Mouse (Mus musculus): ENCODE results near the gene Dapk2. TPM values are rescaled to one million over a fixed set of nuclear protein-coding genes. Genes with fewer than 3 reads are reported as not detected.

The Dapk2 gene
- polyA plus RNA-seq, 1 experiment from 2014 or later: 1.5 TPM

DNA sequence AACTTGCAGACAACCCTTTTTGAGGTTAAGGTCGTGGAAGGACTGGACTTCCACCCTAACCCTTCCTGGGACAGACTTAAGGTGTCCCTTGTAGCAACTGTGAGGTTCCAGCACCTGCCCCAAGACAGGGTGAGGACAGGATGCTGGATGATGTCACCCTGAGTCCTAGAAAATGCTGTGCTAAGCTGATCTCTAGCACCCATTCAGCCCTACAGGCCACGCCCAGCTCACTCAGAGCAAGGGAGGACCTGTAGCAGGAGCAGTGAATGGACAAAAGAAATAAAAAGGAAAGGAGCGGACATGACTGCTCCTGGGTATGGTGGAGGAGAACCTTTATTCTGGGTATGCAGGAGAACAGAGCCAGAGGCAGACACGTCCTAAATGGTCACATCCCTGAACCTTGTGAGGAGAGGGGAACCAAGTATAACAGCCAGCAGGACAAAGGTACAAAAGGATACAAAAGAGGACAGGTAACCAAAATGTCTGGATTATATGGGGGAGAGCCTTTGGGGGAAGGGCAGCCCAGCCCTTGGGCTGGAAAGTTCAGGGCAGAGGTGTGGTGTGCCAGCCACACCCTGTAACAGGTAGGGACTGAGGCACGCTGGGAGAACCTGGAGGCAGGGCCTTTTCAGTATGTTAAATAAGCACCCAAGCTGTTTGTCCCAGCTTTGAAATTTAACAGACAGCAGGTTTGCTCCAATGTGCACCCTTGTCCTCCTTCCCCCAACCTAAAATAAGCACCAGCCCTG lies 67.9 kb downstream of the Dapk2 start:
- no peaks in the 10 kb centered on the region for H3K4me1 ChIP-seq (replicated peaks)
- H3K4me2 ChIP-seq: no peak overlapping the region
- H3K9ac ChIP-seq: no peak overlapping the region
- ATAC-seq (ENCODE audit: low FRiP score): no peak
- H3K27me3 ChIP-seq: no peaks in the 10 kb centered on the region
- no peak overlapping the region for H3K27ac ChIP-seq
- no peak overlapping the region for H3K4me3 ChIP-seq
- H3K36me3 ChIP-seq: no peaks in the 10 kb centered on the region
- H3K9me3 ChIP-seq: no peaks in the 10 kb centered on the region
- WGBS: 74% methylated on average over 5 of the region's 5 CpGs

DNA sequence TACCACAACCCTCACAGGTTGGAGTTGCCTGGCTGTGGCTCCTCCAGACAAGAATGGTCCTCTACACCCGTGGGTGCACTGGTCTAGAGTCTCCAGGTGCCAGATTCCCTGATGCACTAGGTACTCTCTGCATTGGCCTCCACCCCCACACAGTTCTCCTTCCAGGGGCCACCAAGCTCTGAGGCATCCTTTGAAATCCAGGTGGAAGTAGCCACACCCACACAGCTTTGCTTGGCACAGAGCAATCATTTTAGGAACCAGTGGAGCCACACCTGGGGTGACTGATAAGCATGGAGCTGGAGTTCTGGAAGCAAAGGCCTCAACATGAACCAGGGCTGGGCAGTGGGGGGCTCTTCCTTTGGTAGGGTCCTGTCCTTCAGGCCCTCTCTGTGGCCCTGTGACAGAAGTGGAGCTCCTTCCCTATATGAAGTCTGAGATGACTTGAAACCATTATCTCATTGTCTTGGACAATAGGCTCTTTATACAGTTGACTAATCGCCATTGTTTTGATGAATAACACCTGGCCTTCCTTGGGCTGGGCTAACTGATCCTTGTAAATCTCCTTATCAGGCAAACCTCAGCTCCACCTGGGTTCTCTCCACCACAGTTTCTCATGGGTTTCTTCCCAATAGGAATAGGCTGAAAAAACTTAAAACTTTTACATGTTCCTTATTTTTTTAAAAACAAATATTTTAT lies 70.6 kb downstream of the Dapk2 start:
- H3K4me3 ChIP-seq: no peak overlapping the region
- 58% methylated on average over 2 of the region's 2 CpGs for WGBS
- H3K36me3 ChIP-seq: no peaks in the 10 kb centered on the region
- no peaks in the 10 kb centered on the region for H3K27me3 ChIP-seq
- no peak overlapping the region for H3K9ac ChIP-seq
- H3K4me2 ChIP-seq: no peak overlapping the region
- H3K4me1 ChIP-seq (replicated peaks): no peaks in the 10 kb centered on the region
- no peaks in the 10 kb centered on the region for H3K9me3 ChIP-seq
- no peak overlapping the region for H3K27ac ChIP-seq
- ATAC-seq (ENCODE audit: low FRiP score): no peak

DNA sequence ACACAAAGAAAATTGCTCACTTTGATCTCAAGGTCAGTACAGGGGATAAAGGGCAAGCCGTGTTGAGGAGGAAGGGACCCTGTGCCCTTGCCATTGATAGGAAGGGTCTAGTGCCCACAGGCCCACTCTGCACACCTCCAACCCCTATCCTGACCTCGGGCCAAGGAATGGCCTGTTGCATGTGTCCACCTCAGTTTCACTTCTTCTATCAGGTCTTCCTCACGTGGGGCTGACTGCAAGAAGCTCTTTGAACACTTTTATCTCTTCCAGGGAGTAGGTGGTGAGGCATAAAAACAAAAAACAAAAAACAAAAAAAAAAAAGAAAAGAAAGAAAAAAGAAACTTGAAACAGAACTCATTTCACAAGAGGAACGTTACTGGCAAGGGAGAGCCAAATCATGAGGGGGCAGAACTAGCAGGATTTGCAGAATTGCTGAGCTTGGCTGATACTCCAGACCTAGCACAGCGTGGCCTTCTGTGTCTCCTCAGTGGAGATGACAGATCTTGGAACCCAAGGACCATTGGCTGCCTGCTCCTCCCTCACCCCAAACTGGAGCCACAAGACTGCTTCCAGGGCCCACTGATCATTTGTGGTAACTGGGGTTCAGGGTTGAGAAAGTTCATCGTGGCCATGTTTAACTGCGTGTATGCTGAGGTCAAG lies 73.9 kb downstream of the Dapk2 start:
- H3K27me3 ChIP-seq: no peaks in the 10 kb centered on the region
- ATAC-seq (ENCODE audit: low FRiP score): no peak
- WGBS: 84% methylated on average over 7 of the region's 7 CpGs
- H3K4me2 ChIP-seq: no peak overlapping the region
- no peak overlapping the region for H3K27ac ChIP-seq
- no peak overlapping the region for H3K4me3 ChIP-seq
- H3K36me3 ChIP-seq: no peaks in the 10 kb centered on the region
- no peaks in the 10 kb centered on the region for H3K4me1 ChIP-seq (replicated peaks)
- no peak overlapping the region for H3K9ac ChIP-seq
- no peaks in the 10 kb centered on the region for H3K9me3 ChIP-seq

DNA sequence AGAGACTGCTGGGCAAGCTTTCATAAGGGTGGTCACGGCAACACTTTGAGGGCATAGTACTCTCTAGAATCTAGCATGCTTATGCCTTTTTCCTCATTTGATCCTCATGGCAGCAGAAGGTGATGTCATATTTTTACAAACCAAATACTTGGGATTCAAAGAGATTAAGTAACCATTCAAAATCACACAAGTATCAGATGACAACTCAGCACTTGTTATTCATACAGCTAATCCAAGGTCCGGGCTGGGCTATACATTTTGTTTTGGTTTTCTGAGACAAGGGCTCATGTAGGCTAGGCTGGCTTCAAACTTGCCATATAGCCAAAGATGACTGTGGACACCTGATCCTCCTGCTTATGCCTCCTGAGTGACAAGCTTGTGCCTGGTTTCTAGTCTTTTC lies 78.6 kb downstream of the Dapk2 start:
- Histone ChIP-seq H3K4me2 (no peak overlapping the region), H3K9me3 (no peaks in the 10 kb centered on the region), H3K27ac (no peak overlapping the region), H3K4me1 (replicated peaks) (no peaks in the 10 kb centered on the region), H3K9ac (no peak overlapping the region), H3K4me3 (no peak overlapping the region), H3K27me3 (no peaks in the 10 kb centered on the region), H3K36me3 (no peaks in the 10 kb centered on the region)
- no peak for ATAC-seq (ENCODE audit: low FRiP score)
- WGBS: 86% methylated on average over 2 of the region's 2 CpGs

DNA sequence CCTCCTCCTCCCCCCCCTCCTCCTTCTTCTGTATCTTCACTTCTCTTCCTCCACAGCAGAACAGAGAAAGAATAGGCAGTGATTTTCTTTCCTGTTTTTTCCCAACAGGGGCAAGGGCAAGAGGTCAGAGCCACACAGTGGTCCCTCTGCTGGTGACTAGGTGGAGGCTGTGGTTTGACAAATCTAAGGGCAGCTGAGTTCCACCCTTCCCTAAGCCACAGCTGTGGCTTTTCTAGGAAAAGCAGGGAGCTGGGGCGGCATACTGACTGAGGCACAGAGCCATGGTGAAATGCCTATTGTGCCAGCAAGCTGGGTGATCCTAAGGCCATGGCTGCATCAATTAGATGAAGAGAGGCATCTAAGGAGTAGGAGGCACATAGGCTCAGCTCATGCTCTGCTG lies 79.7 kb downstream of the Dapk2 start:
- no peak overlapping the region for H3K4me3 ChIP-seq
- H3K27me3 ChIP-seq: no peaks in the 10 kb centered on the region
- H3K4me1 ChIP-seq (replicated peaks): no peaks in the 10 kb centered on the region
- H3K36me3 ChIP-seq: no peaks in the 10 kb centered on the region
- no peak overlapping the region for H3K4me2 ChIP-seq
- H3K9me3 ChIP-seq: no peaks in the 10 kb centered on the region
- H3K9ac ChIP-seq: no peak overlapping the region
- WGBS: 59% methylated on average over 1 of the region's 1 CpGs
- no peak for ATAC-seq (ENCODE audit: low FRiP score)
- H3K27ac ChIP-seq: no peak overlapping the region

DNA sequence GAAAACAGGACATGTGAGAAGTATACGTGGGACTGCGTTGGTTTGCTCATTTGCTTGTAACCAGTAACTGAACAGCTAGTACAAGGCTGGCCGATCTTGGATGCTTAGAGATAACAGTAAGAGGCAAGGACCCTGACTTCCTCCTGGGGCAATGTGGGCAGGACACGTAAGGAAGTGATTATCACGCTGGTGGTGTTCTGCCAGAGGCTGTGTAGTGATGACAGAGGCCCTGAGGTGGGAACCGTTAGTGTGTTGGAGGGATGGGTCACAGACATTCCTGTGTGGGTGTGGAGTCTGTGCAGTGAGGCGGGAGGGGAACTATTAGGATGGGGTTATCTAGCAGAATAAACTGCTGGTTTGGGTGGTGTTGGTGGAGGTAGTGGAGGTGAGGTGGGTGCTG lies 81.2 kb downstream of the Dapk2 start:
- no peak overlapping the region for H3K4me2 ChIP-seq
- no peaks in the 10 kb centered on the region for H3K9me3 ChIP-seq
- ATAC-seq (ENCODE audit: low FRiP score): no peak

DNA sequence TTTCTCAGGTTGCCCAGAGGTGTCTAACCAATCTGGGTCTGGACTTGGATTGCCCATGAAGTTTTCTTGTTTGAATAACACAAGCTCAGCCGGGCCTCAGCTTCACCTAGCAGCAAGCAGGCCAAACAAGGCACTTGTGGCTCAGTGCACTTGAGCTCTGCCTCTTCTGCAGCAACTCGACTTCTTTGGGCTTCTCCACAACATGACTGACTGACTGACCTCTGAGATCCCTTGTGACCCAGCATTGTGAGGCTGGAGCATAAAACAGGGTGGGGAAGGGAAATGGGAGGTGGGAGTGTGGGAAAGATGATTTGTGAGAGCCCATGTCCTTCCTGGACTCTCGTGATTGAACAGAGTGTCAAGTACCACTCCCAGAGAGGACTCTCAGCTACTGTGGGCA lies 81.7 kb downstream of the Dapk2 start:
- Histone ChIP-seq H3K36me3 (no peaks in the 10 kb centered on the region), H3K9ac (no peak overlapping the region), H3K4me1 (replicated peaks) (no peaks in the 10 kb centered on the region), H3K4me2 (no peak overlapping the region), H3K9me3 (no peaks in the 10 kb centered on the region), H3K27ac (no peak overlapping the region), H3K4me3 (no peak overlapping the region), H3K27me3 (no peaks in the 10 kb centered on the region)
- 77% methylated on average over 3 of the region's 3 CpGs for WGBS
- no peak for ATAC-seq (ENCODE audit: low FRiP score)

More for the DNA sequence above, 81.2 kb downstream of the Dapk2 start:
- Histone ChIP-seq H3K36me3 (no peaks in the 10 kb centered on the region), H3K4me1 (replicated peaks) (no peaks in the 10 kb centered on the region), H3K9ac (no peak overlapping the region), H3K27me3 (no peaks in the 10 kb centered on the region), H3K4me3 (no peak overlapping the region), H3K27ac (no peak overlapping the region)
- WGBS: 82% methylated on average over 7 of the region's 7 CpGs

DNA sequence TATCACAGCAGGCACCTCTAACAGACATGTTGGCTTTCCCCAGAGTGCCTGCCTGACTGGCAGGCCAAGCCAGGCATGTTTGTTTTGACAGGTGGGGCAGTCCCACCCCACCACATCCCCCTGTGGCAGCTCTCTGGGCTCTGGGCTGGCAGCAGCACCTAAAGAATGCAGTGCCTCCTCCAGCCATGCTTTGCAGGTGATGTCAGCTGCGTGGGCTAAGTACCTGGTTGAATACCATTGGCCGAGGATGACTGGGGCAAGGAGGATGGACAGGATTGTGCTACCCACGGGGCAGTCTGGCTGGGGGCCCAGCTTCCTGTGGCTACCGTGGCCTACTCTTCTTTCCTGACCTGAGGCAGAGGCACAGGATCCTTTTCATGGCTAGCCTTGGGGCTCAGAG lies 82.5 kb downstream of the Dapk2 start:
- no peak for ATAC-seq (ENCODE audit: low FRiP score)
- no peak overlapping the region for H3K4me2 ChIP-seq

DNA sequence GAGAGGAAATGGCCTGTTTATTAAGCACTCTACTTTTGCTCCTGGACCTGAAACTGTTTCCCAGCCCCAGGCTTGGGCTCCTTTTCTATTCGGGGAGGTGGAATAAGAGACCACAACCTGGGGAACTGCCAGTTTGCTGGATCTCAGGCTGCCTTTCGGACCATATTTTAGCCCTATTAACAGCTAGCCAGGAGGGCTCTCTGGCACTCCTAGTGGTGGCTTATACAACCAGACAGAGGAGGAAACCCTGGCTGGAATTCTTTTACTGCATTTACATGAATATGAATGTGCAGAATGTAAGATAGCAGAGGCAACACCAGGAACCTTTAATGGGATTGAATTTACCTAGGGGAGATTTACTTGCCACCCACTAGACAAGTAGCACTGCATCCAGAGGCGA lies 83.0 kb downstream of the Dapk2 start:
- Histone ChIP-seq H3K9me3 (no peaks in the 10 kb centered on the region), H3K9ac (no peak overlapping the region), H3K36me3 (no peaks in the 10 kb centered on the region), H3K27me3 (no peaks in the 10 kb centered on the region), H3K27ac (no peak overlapping the region), H3K4me3 (no peak overlapping the region), H3K4me1 (replicated peaks) (no peaks in the 10 kb centered on the region), H3K4me2 (no peak overlapping the region)
- no peak for ATAC-seq (ENCODE audit: low FRiP score)
- 53% methylated on average over 3 of the region's 3 CpGs for WGBS

More for the DNA sequence above, 82.5 kb downstream of the Dapk2 start:
- WGBS: 71% methylated on average over 4 of the region's 4 CpGs
- no peaks in the 10 kb centered on the region for H3K9me3 ChIP-seq
- H3K27ac ChIP-seq: no peak overlapping the region
- H3K36me3 ChIP-seq: no peaks in the 10 kb centered on the region
- H3K4me3 ChIP-seq: no peak overlapping the region
- no peaks in the 10 kb centered on the region for H3K27me3 ChIP-seq
- no peaks in the 10 kb centered on the region for H3K4me1 ChIP-seq (replicated peaks)
- no peak overlapping the region for H3K9ac ChIP-seq

DNA sequence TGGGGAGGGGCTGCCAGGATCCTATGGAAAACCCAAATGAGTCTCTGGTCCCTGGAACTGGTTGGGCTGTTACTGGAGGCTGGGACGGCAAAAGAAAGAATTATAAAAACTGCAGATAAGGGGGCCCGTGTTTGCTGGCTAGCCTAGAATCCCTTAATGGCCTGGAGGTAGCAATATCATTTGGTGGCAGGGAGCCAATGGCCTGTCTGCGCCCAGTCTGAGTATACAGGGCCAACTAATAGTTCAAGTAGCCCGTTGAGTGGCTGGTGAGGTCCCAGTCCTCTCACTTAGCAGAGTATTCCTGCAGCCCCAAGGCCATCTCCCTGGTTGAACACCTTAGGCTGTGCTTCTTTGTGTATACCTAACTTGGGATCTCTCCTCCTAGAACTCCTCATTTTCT lies 83.7 kb downstream of the Dapk2 start:
- Histone ChIP-seq H3K4me2 (no peak overlapping the region), H3K27me3 (no peaks in the 10 kb centered on the region), H3K9ac (no peak overlapping the region), H3K9me3 (no peaks in the 10 kb centered on the region), H3K4me3 (no peak overlapping the region), H3K36me3 (no peaks in the 10 kb centered on the region), H3K27ac (no peak overlapping the region), H3K4me1 (replicated peaks) (no peaks in the 10 kb centered on the region)
- WGBS: 92% methylated on average over 4 of the region's 4 CpGs
- no peak for ATAC-seq (ENCODE audit: low FRiP score)

DNA sequence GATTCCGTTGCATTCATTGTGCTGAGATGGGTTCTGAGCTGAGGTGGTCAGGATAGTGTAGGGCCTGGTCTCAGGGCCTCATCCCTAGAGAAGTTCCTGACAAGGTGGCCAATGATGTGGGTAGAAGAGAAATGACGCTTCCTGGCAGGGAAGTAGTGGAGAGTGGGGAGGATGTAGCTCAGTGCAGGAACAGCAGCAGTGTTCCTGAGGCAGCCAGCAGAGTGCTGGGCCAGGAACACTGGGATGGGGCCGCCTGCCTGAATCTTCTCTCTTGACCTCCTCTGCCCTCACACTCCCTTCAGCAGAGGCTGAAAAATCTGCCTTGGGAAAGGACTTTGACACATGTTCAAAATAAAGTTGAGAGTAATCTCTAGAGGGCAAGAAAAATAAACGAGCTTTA lies 85.2 kb downstream of the Dapk2 start:
- H3K36me3 ChIP-seq: no peaks in the 10 kb centered on the region
- H3K9ac ChIP-seq: no peak overlapping the region
- no peak overlapping the region for H3K27ac ChIP-seq
- no peaks in the 10 kb centered on the region for H3K9me3 ChIP-seq
- H3K4me3 ChIP-seq: no peak overlapping the region
- no peaks in the 10 kb centered on the region for H3K4me1 ChIP-seq (replicated peaks)
- WGBS: 80% methylated on average over 4 of the region's 4 CpGs
- no peak for ATAC-seq (ENCODE audit: low FRiP score)
- H3K4me2 ChIP-seq: no peak overlapping the region
- H3K27me3 ChIP-seq: no peaks in the 10 kb centered on the region

DNA sequence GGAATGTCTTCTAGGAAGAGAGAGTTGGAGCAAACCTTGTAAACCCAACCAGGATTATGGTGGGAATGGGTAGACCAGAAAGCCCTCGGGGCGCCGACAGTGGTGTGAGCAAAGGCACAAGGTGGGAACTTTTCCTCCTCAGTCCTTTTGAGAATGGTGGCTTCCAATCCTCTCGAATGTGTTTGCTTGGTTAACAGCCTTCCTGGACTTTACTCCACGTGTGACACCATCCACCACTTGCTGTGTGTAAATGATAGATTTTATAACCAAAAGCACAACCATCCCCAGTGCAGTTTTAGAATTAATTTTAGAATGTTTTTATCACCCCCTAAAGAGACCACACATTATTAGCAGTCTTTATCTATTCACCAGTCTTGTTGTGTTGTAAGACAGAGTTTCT lies 86.1 kb downstream of the Dapk2 start:
- no peaks in the 10 kb centered on the region for H3K27me3 ChIP-seq
- WGBS: 91% methylated on average over 5 of the region's 5 CpGs
- no peaks in the 10 kb centered on the region for H3K9me3 ChIP-seq
- no peak overlapping the region for H3K9ac ChIP-seq
- H3K27ac ChIP-seq: no peak overlapping the region
- no peaks in the 10 kb centered on the region for H3K4me1 ChIP-seq (replicated peaks)
- no peak overlapping the region for H3K4me3 ChIP-seq
- no peak overlapping the region for H3K4me2 ChIP-seq
- no peaks in the 10 kb centered on the region for H3K36me3 ChIP-seq
- no peak for ATAC-seq (ENCODE audit: low FRiP score)

DNA sequence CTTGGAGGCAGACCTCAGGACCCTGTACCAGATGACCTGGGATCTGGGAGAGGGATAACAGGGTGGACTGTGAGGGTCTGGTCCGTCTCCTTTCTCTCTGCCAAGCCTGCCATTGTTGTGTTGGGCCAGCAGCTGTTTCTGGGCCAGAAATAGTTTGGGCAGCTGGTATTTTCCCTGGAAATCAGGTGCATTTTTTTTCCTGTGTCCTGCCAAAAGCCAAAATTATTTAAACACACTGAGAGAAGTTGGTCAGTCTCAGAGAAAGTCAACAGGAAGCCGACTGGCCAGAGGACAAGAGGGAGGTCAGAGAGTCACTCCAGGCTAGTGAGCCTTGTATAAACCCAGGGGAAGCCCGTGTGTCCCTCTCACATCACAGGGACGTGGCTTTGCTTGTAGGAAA lies 87.7 kb downstream of the Dapk2 start:
- Histone ChIP-seq H3K27me3 (no peaks in the 10 kb centered on the region), H3K4me3 (no peak overlapping the region), H3K4me2 (no peak overlapping the region), H3K27ac (no peak overlapping the region), H3K9me3 (no peaks in the 10 kb centered on the region), H3K9ac (no peak overlapping the region), H3K36me3 (no peaks in the 10 kb centered on the region), H3K4me1 (replicated peaks) (no peaks in the 10 kb centered on the region)
- no peak for ATAC-seq (ENCODE audit: low FRiP score)
- 65% methylated on average over 4 of the region's 4 CpGs for WGBS

Data from hindbrain, embryonic 13.5 days (tissue).